Mouse (Mus musculus): ENCODE measurements around the gene Park7.
A peak's percentile ranks its signal among the peaks of the same experiment; 100 is the strongest.

Park7 gene

GRCm38 (mm10) chr4:150914290-150914733 is at the start of gene Park7, which contains the start of gene Tnfrsf9:
TSS of gene Park7 (minus strand) at chr4:150914437.
TSS of gene Tnfrsf9 (plus strand) at chr4:150914562.
- peak; percentile 91 for DNase-seq (ENCODE audit: low read depth)

GRCm38 (mm10) chr4:150963711-150964110 is 49.5 kb upstream of the Park7 start:
- no peak for DNase-seq (ENCODE audit: low read depth)

GRCm38 (mm10) chr4:150962231-150962630 is 48.0 kb upstream of the Park7 start:
- DNase-seq (ENCODE audit: low read depth): no peak

- DNase-seq (ENCODE audit: low read depth): no peak
Measured at GRCm38 (mm10) chr4:150958536-150958935, 44.3 kb upstream of the Park7 start.

GRCm38 (mm10) chr4:150957106-150957458 is 42.8 kb upstream of the Park7 start:
- DNase-seq (ENCODE audit: low read depth): no peak

GRCm38 (mm10) chr4:150956369-150957105 is 42.3 kb upstream of the Park7 start:
- DNase-seq (ENCODE audit: low read depth): no peak

- DNase-seq (ENCODE audit: low read depth): no peak
Measured at GRCm38 (mm10) chr4:150950972-150951371, 36.7 kb upstream of the Park7 start.

GRCm38 (mm10) chr4:150944707-150945106 is 30.5 kb upstream of the Park7 start:
- no peak for DNase-seq (ENCODE audit: low read depth)

- no peak for DNase-seq (ENCODE audit: low read depth)
Measured at GRCm38 (mm10) chr4:150939991-150940651, 25.9 kb upstream of the Park7 start.

- DNase-seq (ENCODE audit: low read depth): no peak
Measured at GRCm38 (mm10) chr4:150938063-150938452, 23.8 kb upstream of the Park7 start.

GRCm38 (mm10) chr4:150937293-150938062 is 23.2 kb upstream of the Park7 start:
- DNase-seq (ENCODE audit: low read depth): no peak

- DNase-seq (ENCODE audit: low read depth): no peak
Measured at GRCm38 (mm10) chr4:150933503-150933902, 19.3 kb upstream of the Park7 start.

GRCm38 (mm10) chr4:150927789-150928188 is 13.6 kb upstream of the Park7 start:
- no peak for DNase-seq (ENCODE audit: low read depth)

- no peak for DNase-seq (ENCODE audit: low read depth)
Measured at GRCm38 (mm10) chr4:150926924-150927705, 12.9 kb upstream of the Park7 start.

GRCm38 (mm10) chr4:150925923-150926322 is 11.7 kb upstream of the Park7 start:
- no peak for DNase-seq (ENCODE audit: low read depth)

- no peak for DNase-seq (ENCODE audit: low read depth)
Measured at GRCm38 (mm10) chr4:150924936-150925335, 10.7 kb upstream of the Park7 start.

- DNase-seq (ENCODE audit: low read depth): no peak
Measured at GRCm38 (mm10) chr4:150924308-150924707, 10.1 kb upstream of the Park7 start.

- DNase-seq (ENCODE audit: low read depth): no peak
Measured at GRCm38 (mm10) chr4:150921206-150921605, 7.0 kb upstream of the Park7 start.

- DNase-seq (ENCODE audit: low read depth): no peak
Measured at GRCm38 (mm10) chr4:150917336-150918027, 3.2 kb upstream of the Park7 start.

GRCm38 (mm10) chr4:150915181-150915906 is 1.1 kb upstream of the Park7 start:
- DNase-seq (ENCODE audit: low read depth): no peak

- DNase-seq (ENCODE audit: low read depth): no peak
Measured at GRCm38 (mm10) chr4:150913743-150914142, 494 bp downstream of the Park7 start.

Measured in c-Kit-positive CD71-negative TER-119-negative erythroid progenitor cells, embryonic 14.5 days (primary cell).